Mouse (Mus musculus) E14TG2a.4 (cell line): ENCODE measurements around the gene D430042O09Rik.

Source experiments
- CTCF ChIP-seq: conservative IDR thresholded peaks from 2 replicates; pipeline ENCODE4 v1.5.1; 2014; ENCODE audit warnings: low read length
- NANOG ChIP-seq: IDR thresholded peaks from 2 replicates; pipeline ENCODE4 v1.6.1; 2014; ENCODE audit warnings: borderline replicate concordance, low read length, mixed read lengths
- POU5F1 ChIP-seq: IDR thresholded peaks from 2 replicates; pipeline ENCODE4 v1.6.1; 2014; ENCODE audit warnings: low read length, borderline replicate concordance

DNA sequence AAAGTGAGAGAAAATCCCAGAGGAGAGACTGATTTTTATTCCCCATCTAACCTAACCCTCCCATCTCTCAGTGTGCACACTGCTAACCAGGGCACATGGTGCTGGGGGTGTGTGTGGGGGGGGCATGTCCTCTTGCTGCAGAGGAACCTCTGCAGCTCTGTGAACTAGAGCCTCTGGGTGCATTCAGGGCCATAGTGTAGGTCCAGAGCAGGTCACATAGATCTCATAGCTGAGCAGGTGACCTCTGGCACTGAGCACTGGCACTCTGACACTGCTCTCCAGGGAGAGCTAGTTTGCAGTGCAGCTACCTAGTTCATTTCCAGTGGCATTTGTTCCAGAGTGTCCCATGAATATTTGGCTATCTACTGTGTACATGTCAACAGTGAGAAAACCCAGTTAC, 24.0 kb downstream of the D430042O09Rik start:
- no peak for TF ChIP-seq CTCF
- TF ChIP-seq NANOG = no peak
- no peak for TF ChIP-seq POU5F1
